Mouse (Mus musculus): ENCODE measurements around the gene Scgb2b19. TPM values are rescaled to one million over a fixed set of nuclear protein-coding genes. Genes with fewer than 3 reads are reported as not detected.
"Not testable (repeated sequence)": the region's sequence is repeated elsewhere in the genome, so short reads cannot be mapped to it uniquely, and the experiment has no call there.

Scgb2b19 gene
- not detected for total RNA-seq (2022)

GRCm38 (mm10) chr7:33280238-33280637 is at the start of gene Scgb2b19:
Gene Scgb2b19, minus strand, starts transcription at chr7:33280338.
- not testable (repeated sequence) for DNase-seq

- DNase-seq: not testable (repeated sequence)
These were observed 6.9 kb upstream of the Scgb2b19 start, which contains the start of gene Scgb1b19 for GRCm38 (mm10) chr7:33286991-33287390. Gene Scgb1b19, plus strand, starts transcription at chr7:33287291.

Other genes with a start within 250 kb of the Scgb2b19 start
- not detected for gene Scgb2b17, start 223.8 kb downstream of the Scgb2b19 start, total RNA-seq (2022)
- gene Scgb1b17, start 216.9 kb downstream of the Scgb2b19 start, total RNA-seq (2022): not detected
- gene Scgb2b18, start 106.5 kb downstream of the Scgb2b19 start, total RNA-seq (2022): not detected
- gene Scgb1b18, start 94.8 kb downstream of the Scgb2b19 start, total RNA-seq (2022): not detected
- gene Scgb1b19, start 7.0 kb upstream of the Scgb2b19 start, total RNA-seq (2022): not detected
- gene Scgb2b20, start 86.0 kb upstream of the Scgb2b19 start, total RNA-seq (2022): not detected
- not detected for gene Scgb1b20, start 92.9 kb upstream of the Scgb2b19 start, total RNA-seq (2022)
- gene Scgb2b21, start 240.1 kb upstream of the Scgb2b19 start, total RNA-seq (2022): not detected